Mouse (Mus musculus): Measurements from ENCODE around the gene Pkdcc.

The Pkdcc gene

DNA sequence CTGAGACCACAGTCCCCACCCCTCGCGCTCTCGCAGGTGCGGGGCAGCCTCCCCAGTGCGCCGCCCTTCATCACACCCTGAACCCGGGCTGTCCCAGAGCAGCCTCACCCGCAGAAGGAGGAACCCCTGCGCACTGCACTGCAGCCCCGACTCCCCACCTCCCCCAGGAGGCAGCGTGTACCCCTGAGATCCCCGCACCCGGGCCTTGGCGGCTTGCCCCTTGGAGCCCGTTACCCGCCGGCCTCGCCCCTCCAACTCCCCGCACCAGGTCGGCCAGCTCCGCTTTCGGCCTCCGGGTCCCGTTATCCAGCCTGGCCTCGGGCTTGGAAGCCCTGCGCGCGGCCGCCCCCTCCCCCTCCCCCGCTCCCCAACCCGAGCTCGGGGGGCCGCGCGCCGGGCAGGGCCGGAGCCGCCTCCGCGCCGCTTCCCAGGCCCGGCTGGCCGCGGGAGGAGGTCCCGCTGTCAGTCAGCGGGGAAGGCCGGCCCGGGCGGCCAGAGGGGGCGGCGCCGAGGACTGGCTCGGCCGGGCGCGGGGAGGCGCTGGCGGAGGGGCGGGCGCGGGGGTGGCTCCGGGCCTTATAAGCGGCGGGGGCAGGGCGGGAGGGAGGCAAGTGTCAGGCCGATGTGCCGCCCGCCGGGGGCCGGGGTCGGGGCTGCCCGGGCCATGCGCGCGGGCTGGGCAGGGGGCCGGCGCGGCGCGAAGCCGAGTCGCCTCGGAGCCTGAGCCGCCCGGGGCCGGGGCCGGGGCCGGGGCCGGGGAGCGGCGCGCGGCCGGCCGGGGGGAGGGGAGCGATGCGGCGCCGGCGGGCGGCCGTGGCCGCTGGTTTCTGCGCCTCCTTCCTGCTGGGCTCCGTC lies at the start of gene Pkdcc:
Gene Pkdcc, plus strand, starts transcription at position 619 of the 855 bp plus-strand sequence.
- ATAC-seq (ENCODE audit: low TSS enrichment) = peak; percentile 63

- ATAC-seq (ENCODE audit: low TSS enrichment) = no peak
Measured at GRCm38 (mm10) chr17:83166195-83166594, 48.9 kb upstream of the Pkdcc start.

- ATAC-seq (ENCODE audit: low TSS enrichment) = no peak
Measured at GRCm38 (mm10) chr17:83176146-83176545, 38.9 kb upstream of the Pkdcc start.

- ATAC-seq (ENCODE audit: low TSS enrichment) = no peak
Measured at GRCm38 (mm10) chr17:83178483-83179150, 36.5 kb upstream of the Pkdcc start.

DNA sequence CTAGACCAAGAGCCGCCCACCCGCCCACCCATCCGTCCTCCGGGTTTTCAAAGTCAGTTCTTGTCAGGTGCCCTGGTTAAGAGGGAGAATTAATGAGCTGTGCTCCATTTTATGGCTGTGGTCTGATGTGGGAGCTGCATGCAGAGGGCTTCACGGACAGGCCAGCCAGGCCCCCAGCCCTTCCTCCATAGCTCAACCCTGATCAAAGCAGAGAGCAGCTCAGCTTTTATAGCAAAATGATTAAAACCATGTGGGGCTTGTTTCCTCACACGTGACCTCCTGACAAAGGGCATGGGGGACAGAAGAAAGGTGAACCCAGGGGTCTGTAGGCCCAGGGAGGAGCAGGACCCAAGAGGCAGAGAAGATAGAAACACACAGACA lies 36.0 kb upstream of the Pkdcc start:
- no peak for ATAC-seq (ENCODE audit: low TSS enrichment)

DNA sequence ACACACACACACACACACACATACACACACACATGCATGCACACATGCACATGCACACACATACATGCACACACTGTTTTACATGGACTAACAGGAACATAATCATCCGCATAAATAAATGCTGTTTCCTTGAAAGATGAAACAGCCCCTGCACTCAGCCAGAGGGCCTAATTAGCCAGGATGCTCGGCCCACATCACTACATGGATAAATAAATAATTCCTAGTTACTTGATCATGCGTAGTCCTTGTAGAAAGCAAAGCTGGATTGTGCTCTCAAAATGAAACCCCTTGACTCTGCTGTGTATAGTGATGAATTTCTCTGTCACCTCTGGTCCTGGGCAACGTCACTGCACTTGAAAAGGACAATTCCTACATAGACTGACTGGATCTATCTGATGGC lies 35.5 kb upstream of the Pkdcc start:
- ATAC-seq (ENCODE audit: low TSS enrichment) = no peak

DNA sequence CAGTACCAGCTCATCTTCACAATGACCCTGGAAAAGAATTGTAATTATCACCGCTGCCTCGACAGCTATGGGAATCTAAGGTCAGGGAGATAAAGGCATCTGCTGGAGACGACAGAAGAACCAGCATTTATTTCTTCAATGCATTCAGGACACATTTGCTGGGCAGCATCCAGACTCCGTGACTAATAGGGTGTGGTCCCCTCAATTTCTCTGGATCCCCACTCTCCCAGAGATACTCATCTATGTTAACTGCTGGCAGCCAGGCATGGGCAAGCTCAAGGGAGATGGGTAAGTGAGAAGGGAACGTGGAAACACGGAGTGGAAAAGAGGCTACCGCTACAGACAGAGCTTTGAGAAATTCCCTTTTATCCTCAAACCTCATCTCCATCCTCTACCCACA lies 34.0 kb upstream of the Pkdcc start:
- no peak for ATAC-seq (ENCODE audit: low TSS enrichment)

GRCm38 (mm10) chr17:83181592-83181991 lies 33.5 kb upstream of the Pkdcc start:
- ATAC-seq (ENCODE audit: low TSS enrichment) = no peak

- ATAC-seq (ENCODE audit: low TSS enrichment) = no peak
Measured at GRCm38 (mm10) chr17:83182061-83182664, 32.9 kb upstream of the Pkdcc start.

GRCm38 (mm10) chr17:83182780-83183179 lies 32.3 kb upstream of the Pkdcc start:
- no peak for ATAC-seq (ENCODE audit: low TSS enrichment)

GRCm38 (mm10) chr17:83187751-83188565 lies 27.1 kb upstream of the Pkdcc start:
- peak; percentile 55 for ATAC-seq (ENCODE audit: low TSS enrichment)

GRCm38 (mm10) chr17:83190810-83191209 lies 24.3 kb upstream of the Pkdcc start:
- ATAC-seq (ENCODE audit: low TSS enrichment) = no peak

DNA sequence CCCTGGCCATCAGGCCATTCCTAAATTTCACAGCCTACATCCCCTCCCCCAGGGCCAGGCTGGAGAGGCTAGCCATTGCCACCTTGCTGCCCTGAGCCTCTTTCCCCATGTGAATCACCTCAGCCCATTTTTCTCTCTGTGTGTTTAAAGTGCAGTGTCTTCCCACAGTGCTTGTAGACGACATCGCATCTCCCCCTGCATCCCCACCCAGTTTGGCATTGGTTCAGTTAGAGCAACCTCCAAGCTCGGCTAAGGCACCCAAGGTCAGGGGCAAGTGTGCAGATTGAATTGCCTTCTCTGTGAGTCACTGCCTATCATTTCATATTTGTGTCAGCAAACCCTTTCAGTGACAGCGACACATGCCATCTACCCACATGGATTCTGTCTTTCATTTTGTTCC lies 20.6 kb upstream of the Pkdcc start:
- no peak for ATAC-seq (ENCODE audit: low TSS enrichment)

DNA sequence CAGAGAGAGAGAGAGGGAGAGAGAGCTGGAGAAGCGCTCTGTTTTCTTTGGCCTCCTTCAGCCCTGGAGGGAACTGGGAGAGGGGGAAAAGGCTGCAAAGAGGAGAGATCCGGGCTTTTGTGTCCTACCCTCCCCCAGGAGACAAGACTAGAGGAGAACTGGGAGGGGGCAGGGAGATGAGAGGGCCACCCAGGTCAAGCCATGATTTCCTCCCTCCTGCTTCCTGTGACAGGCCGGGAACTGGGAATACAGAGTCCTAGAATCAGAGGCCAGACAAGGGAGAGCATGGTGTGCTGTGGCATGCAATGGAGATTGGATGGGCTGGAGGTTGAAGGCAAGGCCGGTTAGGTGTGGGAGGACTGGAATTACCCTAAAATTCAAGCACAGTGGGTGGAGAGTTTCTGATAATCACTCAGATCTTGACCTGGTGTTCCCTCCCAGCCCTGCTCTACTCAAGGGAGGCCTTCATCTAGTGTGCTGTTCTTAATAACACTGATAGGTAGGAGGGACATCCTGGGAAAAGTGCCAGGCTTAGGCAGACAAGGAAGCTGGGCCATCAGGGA lies 17.6 kb upstream of the Pkdcc start:
- no peak for ATAC-seq (ENCODE audit: low TSS enrichment)

GRCm38 (mm10) chr17:83200469-83200868 lies 14.6 kb upstream of the Pkdcc start:
- no peak for ATAC-seq (ENCODE audit: low TSS enrichment)

- ATAC-seq (ENCODE audit: low TSS enrichment) = no peak
Measured at GRCm38 (mm10) chr17:83201257-83201656, 13.8 kb upstream of the Pkdcc start.

GRCm38 (mm10) chr17:83203692-83204383 lies 11.3 kb upstream of the Pkdcc start:
- ATAC-seq (ENCODE audit: low TSS enrichment) = no peak

DNA sequence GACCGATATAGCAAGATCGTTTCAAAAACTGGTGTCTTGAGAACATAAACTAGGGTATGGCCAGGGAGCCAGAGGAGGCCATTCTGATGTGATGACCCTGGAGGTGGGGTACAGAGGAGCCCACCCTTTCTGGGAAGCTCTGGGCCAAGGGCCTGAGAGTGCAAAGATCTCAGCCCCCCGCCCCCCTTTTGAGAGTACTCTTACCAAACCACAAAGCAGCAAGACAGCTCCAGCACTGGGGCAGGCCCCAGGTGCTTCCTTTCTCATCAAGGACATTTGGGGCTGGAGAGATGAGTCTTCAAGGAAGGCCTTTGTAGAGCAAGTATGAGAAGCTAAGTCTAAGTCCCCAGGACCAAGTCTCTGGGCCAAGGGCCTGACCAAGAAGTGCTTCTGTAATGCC lies 7.8 kb upstream of the Pkdcc start:
- no peak for ATAC-seq (ENCODE audit: low TSS enrichment)

DNA sequence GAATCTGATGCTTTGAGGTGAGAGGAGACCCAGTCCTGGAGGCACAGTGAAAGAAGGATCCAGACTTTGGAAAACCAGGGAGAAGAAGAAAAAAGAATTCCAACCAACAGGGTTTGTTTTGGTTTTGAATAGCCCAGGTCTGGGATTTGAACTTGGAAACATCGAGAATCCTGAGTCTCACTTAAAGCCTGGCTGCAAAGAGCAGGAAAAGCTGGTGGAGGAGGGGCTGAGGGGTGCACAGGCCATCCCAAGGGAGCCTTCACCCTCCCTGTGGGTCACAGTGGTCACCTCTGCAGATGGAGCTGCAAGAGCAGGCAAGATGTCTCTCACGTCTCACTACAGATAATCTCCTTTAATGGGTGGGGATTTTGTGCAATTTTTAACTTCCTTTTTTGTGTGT lies 6.6 kb upstream of the Pkdcc start:
- no peak for ATAC-seq (ENCODE audit: low TSS enrichment)

DNA sequence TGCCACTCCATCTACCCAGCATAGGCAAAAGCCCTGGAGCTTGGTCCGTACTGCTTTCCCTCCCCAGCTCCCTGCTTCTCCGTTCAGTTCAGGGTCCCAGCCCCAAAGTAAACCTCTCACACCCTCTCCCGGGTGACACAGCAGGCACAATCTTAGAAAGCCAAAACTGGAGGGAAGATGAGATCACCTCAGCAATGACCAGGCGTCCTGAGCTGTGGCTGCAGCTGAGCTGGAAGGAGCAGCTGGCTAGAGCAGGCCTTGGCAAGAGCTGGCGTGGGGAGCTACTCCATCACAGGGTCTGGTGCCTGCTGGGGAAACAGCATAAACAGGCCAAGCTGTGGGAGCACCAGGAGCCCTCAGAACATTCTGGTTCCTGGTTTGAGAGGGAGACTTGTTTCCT lies 4.6 kb upstream of the Pkdcc start:
- no peak for ATAC-seq (ENCODE audit: low TSS enrichment)

DNA sequence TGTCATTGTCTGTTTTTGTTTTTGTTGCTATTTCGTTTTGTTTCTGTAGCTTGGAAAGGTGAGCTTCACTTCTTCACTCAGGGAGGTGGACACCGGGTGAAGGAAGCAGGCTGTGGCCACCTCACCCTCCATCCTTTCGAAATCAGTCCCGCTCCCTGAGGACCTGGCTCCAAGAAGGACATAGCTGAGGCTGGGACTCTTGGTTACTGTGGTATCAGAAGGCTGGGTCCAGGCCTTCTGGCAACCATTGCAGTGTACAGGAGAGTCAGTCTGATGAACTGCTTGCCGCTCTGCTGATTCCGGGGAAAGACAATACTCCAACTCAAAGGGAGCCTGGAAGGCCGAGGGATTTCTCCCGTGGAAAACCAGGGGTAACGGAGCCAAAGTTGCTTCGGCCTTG lies 3.9 kb upstream of the Pkdcc start:
- no peak for ATAC-seq (ENCODE audit: low TSS enrichment)
